Mouse (Mus musculus): ENCODE data around the gene Braf. TPM values are rescaled to one million over a fixed set of nuclear protein-coding genes. Genes with fewer than 3 reads are reported as not detected.
"Not testable (repeated sequence)": the region's sequence is repeated elsewhere in the genome, so short reads cannot be mapped to it uniquely, and the experiment has no call there.

Gene Braf
- total RNA-seq (2015) (40.1 and 41.3 TPM in 2 replicates), total RNA-seq (2017) (14.6 and 18.9 TPM in 2 replicates)

DNA sequence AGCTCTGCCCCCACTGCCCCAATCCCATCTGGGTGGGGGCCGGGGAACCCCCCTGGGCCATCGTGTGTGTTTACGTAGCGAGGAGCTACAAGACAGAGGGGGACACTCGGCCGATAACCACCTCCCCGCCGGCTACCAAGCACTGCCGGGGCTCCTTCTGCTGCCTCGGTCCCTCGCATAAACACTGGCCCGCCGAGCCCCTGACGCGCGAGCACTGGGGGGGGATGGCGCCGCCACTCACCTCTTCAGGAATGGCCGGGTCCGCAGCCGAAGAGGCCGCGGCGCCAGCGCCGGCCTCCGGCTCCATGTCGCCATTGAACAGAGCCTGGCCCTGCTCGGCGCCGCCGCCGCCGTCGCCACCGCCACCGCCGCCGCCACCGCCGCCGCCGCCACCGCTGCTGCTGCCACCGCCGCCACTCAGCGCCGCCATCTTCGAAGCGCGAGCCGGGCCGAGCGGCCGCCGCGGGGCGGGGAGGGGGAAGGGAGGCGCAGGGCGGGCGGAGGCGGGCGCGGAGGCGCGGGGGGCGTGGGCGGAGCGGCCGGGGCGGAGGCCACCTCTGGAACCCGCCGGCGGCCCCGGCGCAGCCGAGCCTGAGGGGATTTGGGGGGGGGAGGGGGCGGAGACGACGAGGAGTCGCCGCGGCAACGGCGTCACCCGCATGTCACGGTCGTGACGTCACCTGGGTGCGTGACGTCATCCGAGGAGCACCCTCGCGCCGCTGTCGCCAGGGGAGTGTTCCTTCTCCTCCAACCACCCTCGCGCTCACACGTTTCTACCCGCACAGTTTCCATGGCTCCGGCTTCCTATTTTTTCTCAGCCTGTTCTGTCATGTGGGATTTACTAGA, at the start of gene Braf:
Gene Braf, minus strand, starts transcription at position 598 of the 846 bp plus-strand sequence.
- ATAC-seq (replicated peaks; ENCODE audit: poor library complexity): peak; percentile 92

DNA sequence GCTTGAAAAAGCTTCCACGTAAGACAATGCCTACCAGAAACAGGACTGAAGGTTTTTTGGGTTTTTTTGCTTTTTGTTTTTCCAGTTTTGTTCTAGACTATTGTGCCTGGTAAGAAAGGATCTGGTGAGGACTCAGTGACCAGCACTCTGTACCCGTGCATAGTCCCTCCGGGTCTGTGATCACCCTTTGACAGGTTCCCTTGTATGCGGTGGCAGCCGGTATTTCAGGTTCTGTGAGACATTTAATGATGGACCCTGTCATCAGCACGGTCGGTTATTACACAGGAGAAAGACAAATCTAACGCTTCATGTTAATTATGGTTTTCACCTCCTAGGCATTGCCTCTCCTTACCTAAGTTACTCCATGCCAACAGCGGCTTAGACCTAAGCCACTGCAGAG, 49.8 kb upstream of the Braf start:
- ATAC-seq (replicated peaks; ENCODE audit: poor library complexity): no peak

DNA sequence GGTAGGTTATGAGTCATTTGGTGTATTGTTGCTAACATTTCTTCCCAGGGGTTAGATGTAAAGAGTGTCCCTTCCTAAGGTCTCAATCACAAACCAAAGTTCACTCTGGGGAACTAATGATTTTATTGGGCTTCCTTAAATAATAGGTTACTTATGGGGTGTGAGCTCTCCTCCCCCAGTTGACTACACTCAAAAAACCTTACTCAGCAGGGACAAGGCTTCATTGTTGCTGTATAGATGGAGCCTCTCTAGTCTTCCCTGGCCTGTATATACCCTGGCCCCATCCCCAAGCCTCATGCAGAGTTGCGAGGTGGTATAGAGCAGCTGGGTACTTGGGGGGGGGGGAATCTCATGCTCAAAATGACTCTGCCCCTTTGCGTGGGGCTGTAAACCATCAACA, 32.0 kb upstream of the Braf start:
- ATAC-seq (replicated peaks; ENCODE audit: poor library complexity): no peak

DNA sequence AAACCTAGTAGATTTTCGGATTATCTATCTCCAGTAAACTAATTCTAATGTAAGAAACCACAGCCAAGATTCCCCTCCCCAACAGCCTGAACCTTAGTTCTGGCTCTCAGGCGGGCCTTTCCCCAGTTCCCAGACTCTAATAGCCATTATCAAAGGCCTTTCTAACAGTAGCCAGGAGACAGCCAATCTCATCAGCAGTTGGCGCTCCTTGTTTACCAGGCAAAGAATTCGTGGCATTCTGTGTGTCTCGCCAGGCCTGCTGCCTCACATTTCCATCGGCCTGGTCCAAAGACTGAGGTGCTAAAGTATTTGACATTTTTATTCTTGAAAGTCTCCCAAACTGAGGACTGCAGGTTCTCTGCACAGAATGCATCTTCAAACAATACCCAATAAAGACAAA, 24.6 kb upstream of the Braf start:
- no peak for ATAC-seq (replicated peaks; ENCODE audit: poor library complexity)

DNA sequence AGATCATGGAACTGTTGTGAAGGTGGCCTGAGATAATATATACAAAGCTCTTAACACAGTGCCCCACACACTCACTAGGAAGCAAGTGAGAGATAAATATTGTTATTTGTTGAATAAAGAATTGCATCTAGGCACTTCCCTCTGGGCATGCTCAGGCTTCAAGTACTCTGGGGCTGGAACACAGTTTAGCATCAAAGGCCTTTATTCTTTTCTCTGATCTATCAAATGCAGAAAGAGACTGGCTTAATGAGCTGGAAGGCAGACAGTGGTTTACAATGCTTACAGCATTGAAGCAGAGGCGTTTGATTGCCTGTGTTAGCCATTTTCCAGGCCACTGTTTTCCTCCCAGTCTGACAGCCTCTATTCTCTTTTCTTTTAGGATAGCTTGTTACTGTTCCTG, 21.8 kb upstream of the Braf start:
- ATAC-seq (replicated peaks; ENCODE audit: poor library complexity): no peak

DNA sequence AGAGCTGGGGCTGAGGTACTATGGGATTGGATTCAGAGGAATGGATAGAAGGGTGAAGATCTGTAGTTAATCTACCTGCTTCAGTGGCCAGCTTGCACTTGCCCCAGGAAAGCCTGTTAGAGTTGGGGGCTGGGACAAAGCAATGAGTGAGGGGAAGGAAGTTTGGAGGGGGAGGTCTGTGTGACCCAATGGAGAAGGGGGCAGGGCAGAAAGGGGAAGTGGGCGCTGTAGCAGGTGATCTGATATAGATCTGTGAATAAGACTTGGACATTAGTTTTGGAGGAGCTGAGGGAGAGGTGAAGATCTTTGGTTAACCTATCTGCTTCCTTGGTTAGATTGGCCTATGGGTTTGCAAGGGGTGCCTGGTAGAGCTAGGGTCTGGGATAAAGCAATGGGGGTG, 20.2 kb upstream of the Braf start:
- peak; percentile 79 for ATAC-seq (replicated peaks; ENCODE audit: poor library complexity)

DNA sequence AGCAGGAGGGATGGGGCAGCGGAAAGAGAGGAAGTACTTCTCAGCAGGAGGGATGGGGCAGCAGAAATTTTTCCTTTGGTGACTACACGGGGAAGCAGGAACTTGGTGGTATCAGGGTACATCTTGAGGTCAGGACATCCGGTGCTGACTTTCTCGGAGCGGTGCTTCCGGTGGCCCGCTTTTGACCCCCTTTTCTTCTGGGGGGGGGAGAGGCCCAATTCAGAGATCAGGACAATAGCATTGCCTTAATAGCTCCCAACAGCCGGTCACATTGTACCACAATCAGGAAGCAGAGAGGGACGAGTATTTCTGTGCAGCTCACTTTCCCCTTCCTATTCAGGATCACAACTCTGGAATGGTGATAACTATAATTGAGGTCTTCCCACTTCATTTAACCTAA, 14.4 kb upstream of the Braf start:
- ATAC-seq (replicated peaks; ENCODE audit: poor library complexity): not testable (repeated sequence)

DNA sequence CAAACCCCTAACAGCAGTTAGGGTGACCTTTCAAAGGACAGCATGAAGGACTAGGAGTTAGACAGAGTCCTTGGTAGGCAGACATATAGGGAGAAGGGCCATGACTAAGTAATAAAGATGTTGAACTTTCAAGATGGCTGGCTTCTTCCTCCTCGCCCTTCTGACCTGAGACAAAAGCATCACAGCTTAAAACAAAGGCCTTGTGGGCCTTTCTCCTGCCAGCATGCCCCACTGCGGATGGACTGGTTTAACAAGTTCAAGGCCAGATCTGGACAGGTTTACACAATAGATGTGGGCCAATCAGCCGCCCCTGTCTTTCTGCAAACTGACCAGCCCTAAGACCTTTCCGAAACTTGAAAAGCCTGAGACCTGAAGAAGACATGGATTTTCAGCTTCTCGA, 2.8 kb upstream of the Braf start:
- no peak for ATAC-seq (replicated peaks; ENCODE audit: poor library complexity)

DNA sequence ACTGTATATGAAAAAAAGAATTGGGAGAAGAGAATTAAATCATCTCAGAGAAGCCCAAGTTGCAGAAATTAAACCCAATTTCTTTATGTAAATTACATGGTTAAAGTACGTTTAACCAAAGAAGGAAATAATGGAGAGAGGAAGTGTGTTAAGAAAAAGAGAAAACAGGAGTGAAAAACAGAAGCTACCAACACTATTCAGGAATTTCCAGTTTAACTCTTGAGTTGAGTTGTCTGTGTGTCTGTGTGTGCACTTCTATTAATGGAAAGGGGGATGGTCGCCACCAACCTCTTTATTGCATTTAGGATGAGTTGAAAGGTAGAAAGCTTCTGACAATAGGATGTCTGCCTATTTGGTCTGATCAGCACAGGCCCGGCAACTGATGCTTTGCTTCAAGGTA, 886 bp upstream of the Braf start:
- no peak for ATAC-seq (replicated peaks; ENCODE audit: poor library complexity)

DNA sequence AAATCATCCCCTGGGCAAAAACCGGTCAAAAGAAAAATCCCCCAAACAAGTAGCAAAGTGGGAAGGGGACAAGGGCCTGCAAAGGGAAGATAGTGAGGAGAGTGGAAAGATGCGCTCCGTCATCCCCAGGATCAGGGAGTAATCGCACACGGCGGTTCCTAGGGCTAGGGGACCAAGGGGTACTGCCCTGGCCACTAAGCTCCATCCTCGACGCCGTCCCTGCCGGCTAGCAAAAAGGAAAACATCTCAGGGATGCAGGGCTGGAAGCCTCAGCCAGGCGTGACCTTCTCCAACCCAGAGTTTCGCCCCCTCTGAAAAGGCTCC, 759 bp downstream of the Braf start:
- ATAC-seq (replicated peaks; ENCODE audit: poor library complexity): peak; percentile 31

DNA sequence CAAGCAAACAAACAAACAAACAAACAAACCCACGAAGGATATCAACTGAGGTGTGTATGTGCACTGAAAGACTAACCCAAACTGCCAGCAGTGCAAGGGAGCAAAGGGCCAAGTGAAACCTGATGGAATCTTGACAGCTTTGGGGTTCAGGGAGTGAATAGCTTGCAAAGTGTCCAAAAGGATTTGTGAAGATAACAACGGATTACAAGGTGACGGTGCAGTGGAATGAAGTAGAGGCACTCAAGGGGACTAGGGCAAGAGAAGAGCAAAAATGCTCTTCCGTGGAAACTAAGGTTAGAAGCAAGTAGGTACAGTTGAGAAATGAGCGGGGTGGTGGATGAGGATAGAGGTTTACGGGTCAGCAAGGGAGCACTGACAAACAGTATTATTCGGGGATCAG, 1.2 kb downstream of the Braf start:
- ATAC-seq (replicated peaks; ENCODE audit: poor library complexity): 0 out of 2 replicates have a peak, but pooled peaks have one; percentile 5

DNA sequence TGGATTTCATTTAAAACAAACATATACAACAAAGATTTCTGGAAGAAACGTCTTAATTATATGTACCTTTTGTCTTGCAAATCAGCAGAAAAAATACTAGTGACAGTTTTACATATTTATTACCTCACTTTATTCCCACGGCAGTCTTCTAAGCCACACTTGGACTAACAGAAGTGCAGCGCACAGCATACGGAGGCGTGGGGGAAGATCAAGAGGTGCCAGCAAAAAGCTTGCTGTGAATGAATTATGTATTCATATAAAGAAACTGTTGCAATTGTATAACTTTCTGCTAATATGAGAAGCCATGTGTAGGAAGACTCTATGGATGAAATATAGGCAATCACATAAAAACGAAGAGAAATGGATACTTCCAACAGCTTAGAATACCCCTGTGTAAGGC, 6.7 kb downstream of the Braf start:
- ATAC-seq (replicated peaks; ENCODE audit: poor library complexity): no peak

DNA sequence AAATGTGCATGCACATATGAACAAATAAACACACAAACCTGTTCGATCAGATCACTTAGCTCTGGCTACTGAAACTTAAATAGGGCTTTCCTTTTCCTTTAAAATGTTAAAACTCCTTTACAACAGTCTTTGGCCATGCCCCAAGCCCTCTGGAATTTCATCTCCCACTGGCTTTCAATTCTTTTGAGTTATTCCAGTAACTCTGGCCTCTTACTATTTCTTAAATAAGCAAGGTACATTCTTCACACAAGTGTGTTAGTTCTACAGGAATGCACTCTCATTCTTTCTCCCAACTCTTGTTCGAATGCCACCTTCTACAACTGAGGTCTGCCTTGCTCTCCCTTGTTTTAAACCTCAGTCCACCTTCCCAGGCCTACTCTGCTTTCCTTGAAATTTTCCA, 8.2 kb downstream of the Braf start:
- no peak for ATAC-seq (replicated peaks; ENCODE audit: poor library complexity)

DNA sequence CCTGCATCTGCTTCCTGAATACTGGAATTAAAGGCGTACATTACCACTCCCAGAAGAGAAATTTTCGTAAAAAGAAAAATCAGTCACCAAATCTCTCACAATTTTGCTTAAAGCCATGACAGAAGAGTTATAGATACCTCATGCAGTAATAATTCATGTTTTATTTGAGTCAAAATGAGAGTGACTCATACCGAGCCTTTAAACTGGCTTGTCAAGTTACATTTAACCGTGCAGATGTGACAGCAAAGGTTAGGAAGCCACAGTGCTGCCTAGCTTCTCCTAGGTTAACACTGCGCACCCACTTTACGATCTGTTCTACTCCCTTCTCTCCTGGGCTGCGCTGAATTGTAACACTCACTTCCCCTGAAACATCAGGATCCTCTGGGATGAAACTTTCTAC, 10.9 kb downstream of the Braf start:
- no peak for ATAC-seq (replicated peaks; ENCODE audit: poor library complexity)

DNA sequence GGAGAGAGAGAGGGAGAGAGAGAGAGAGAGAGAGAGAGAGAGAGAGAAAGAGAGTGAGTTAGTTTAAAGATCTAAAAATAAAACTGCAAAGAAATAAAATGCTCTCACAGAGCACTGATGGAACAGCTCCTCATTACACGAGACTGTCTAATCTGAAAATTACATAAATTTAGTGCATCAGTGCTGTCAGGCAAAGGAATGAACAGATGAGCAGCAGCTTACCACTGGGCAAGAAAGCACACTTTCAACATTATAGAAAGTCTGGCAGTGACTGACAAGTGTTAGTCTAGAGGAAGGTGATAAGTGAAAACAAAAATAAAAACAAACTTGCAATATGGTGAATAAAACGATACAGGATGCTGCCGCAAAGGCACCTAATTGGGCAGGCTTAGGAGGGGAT, 11.9 kb downstream of the Braf start:
- ATAC-seq (replicated peaks; ENCODE audit: poor library complexity): no peak

DNA sequence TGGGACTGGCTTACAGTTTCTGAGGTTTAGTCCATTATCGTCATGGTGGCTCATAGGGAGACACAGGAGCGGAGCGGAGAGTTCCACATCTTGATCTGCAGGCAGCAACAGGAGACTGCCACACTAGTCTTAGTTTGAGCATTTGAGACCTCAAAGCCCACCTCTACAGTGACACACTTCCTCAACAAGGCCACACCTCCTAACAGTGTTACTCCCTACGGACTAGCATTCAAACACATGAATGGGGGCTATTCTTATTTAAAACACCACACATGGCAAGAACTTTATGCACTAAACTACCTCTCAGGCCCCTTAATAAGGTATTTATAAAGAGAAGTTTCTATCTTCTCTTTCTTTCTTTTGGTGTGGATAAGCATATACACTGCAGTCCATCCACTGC, 19.6 kb downstream of the Braf start:
- ATAC-seq (replicated peaks; ENCODE audit: poor library complexity): no peak

DNA sequence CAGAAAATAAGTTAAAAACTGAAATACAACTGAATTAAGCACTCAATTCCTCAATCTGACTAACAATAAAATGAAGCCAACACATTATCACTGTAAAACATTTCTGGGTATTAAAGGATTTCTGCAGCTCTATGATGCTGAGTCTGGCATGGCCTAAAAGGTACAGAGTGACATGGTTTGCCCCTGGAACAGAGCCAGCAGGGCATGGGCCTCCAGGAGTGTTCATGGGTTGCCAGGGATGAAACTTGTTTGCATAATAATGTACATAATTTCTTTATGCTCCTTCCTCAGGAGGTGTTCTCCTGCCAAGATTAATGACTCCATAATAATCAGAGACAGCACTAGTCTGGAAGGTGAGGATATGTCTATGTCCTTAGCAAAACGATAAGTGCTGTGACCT, 32.1 kb downstream of the Braf start:
- ATAC-seq (replicated peaks; ENCODE audit: poor library complexity): no peak

DNA sequence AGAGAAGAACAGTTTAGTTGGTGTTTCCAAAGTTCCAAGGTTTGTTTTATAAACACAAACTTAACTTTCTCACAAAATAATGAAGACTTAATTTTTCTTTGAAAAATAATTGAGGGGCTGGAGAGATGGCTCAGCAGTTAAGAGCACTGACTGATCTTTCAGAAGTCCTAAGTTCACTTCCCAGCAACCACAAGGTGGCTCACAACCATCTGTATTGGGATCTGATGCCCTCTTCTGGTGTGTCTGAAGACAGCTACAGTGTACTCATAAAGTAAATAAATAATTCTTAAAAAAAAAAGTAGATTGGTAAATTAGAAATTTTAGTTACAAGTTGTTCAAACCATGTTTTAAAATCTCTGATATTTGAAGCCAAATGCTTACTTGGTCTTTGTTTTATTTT, 38.4 kb downstream of the Braf start:
- not testable (repeated sequence) for ATAC-seq (replicated peaks; ENCODE audit: poor library complexity)

DNA sequence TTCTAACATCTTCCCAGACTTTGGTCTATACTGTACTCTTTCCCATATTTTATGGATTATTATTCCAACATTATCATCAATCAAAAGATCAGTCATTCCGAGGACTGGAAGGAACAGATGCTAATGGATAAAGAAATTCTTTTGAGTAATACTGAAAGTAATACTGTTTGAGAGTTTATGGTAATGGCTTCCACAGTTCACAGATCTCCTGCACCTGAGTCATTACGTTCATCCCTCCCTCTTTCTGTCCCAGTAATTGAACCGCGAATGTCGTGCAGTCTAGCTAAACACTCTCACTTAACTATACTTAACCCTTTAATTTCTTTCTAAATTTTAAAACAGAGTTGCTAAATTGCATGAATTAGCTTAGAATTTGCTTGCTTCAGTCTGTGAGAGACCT, 43.5 kb downstream of the Braf start:
- no peak for ATAC-seq (replicated peaks; ENCODE audit: poor library complexity)

DNA sequence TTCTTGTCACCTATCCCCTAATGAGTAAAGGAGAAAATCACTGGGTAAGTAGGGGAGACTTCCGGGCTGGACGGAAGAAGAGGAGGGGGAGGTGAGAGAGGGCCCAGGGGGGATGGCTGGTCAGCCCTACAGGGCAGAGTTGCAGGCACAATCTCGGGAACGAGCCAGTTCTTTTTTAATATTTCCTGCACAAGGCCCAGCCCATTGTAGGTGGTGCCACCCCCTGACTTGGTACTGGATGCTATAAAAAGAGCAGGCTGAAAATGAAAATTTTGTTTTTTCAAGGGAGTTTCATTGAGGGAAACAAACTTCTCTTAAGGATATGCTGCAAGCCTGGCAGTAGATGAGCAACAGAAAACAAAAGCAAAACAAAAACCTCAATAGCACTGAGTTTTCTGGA, 44.7 kb downstream of the Braf start:
- no peak for ATAC-seq (replicated peaks; ENCODE audit: poor library complexity)

DNA sequence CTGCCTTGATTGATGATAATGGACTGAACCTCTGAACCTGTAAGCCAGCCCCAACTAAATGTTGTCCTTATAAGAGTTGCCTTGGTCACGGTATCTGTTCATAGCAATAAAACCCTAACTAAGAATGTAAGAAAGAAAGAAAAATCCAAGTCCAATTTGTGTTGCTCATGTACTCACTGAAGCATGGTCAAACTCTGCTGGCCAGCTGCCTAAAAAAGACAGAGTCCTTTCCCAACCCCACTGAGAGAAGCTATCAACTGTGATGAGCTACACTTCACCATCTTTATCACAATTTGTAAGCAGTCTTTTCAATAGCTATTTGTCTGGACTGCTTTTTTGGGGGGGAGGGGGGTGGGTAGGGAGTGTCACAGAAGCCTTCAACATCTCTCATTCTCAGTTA, 47.0 kb downstream of the Braf start:
- no peak for ATAC-seq (replicated peaks; ENCODE audit: poor library complexity)

DNA sequence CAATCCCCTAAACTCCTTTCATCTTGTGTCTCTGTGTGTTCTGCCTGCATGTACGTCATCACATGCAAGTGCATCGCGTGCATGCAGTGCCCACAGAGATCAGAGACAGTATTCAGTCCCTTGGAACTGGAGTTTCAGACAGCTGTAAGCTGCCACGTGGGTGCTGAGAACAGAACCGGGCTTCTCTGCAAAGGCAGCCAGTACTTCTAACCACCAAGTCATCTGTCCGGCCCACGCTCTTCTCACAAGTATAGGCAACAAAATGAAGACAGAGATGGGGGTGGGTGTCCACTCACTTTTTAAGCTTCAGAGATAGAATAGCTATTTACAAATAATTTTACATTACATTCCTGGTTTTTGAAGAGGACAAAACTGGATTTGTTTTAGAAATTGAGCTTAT, 50.2 kb downstream of the Braf start:
- no peak for ATAC-seq (replicated peaks; ENCODE audit: poor library complexity)

DNA sequence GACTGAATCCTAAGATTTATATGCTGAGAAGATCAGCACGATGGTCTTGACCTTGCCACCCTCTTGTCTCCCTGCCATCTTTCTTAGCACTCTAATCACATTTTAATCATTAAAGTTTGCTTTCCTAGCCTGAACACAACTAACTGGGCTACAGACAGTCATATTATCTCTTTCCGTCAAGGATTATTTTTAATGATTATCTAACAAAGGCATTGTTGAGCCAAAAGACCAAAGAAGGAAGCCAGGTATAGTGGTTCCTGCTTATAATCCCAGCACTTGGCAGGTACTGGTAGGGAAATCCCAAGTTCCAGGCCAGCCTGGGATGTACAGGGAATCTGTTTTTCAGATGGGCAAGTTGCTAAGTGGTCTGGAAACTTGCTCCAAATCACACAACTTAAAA, 114.0 kb downstream of the Braf start:
- ATAC-seq (replicated peaks; ENCODE audit: poor library complexity): no peak
